Mouse (Mus musculus) thymus, adult 2 months (tissue): ENCODE results near the gene Grik3.

ENCODE experiments used
- CTCF ChIP-seq: fragments of 200-500 bp; IDR thresholded peaks from 2 replicates; pipeline ENCODE4 v1.5.1; 2012; ENCODE audit warnings: mild to moderate bottlenecking, control low read depth, low read length, moderate library complexity, borderline replicate concordance; ENCODE audit not compliant: control insufficient read depth, poor library complexity, insufficient read depth; ENCODE audit errors: extremely low read depth
- POLR2A ChIP-seq: fragments of 200-500 bp; IDR thresholded peaks from 2 replicates; pipeline ENCODE4 v1.6.1; 2012; ENCODE audit warnings: mild to moderate bottlenecking, low read length, control low read depth, moderate library complexity; ENCODE audit not compliant: control insufficient read depth, poor library complexity, insufficient read depth; ENCODE audit errors: extremely low read depth

- TF ChIP-seq POLR2A: no peak
- no peak for TF ChIP-seq CTCF
Measured at GRCm38 (mm10) chr4:125583935-125584334, 93.4 kb downstream of the Grik3 start.
